Mouse (Mus musculus): ENCODE results near the gene Brox. TPM values are rescaled to one million over a fixed set of nuclear protein-coding genes. Genes with fewer than 3 reads are reported as not detected.

The Brox gene
- polyA plus RNA-seq, 1 experiment from 2014 or later, result 77.3 TPM

Other genes with a start within 250 kb of the Brox start
- 12.2 and 13.2 TPM in 2 replicates for gene Disp1, start 75.7 kb downstream of the Brox start, polyA plus RNA-seq (2016; fragmentation: Nextera tagmentation; extraction: Ambion mirVana)
- 68.5 and 69.6 TPM in 2 replicates for gene Aida, start 679 bp downstream of the Brox start, polyA plus RNA-seq (2016; fragmentation: Nextera tagmentation; extraction: Ambion mirVana)
- 117 and 136 TPM in 2 replicates for gene Mia3, start 72.3 kb upstream of the Brox start, polyA plus RNA-seq (2016; fragmentation: Nextera tagmentation; extraction: Ambion mirVana)
- gene Taf1a, start 91.7 kb upstream of the Brox start, polyA plus RNA-seq (2016; fragmentation: Nextera tagmentation; extraction: Ambion mirVana), result 19.7 and 22.9 TPM in 2 replicates
- 0.11 and 0.69 TPM in 2 replicates for gene Hhipl2, start 120.9 kb upstream of the Brox start, polyA plus RNA-seq (2016; fragmentation: Nextera tagmentation; extraction: Ambion mirVana)

All from midbrain, embryonic 12.5 days (tissue).